Mouse (Mus musculus): ENCODE data around the gene Gdf2.

DNA sequence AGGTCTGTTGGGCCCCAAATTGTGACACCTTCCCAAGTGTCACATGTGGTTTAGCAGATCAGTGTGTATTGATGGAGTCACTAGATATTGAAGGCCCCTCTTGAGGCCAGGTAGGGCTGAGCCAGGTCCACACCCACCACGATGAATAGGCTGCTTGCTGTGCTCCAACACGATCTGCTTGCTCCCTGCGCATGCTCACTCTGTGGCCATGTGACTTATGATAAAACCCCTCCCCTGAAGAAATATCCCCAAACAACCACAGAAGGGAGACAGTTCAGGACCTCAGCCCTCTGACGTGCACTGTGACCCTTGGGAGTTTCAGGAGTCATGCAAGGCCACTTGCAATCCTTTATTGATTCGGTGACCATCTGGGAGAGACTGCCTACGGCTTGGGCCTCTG, 5.3 kb downstream of the Gdf2 start:
- TF ChIP-seq CTCF (IDR thresholded peaks at IDR 0.05; ENCODE audit: borderline replicate concordance, control insufficient read depth, extremely low read depth, insufficient read depth, low read length, poor library complexity) (no peak), POLR2A (IDR thresholded peaks at IDR 0.05; ENCODE audit: control insufficient read depth, extremely low read depth, insufficient read depth, low read length, poor library complexity) (no peak)
